Mouse (Mus musculus) thymus, postnatal 10 days (tissue): Measurements from ENCODE around the gene Gjd3.

ENCODE experiments used
- DNase-seq, 2 experiments: peaks; one replicate each; pipeline ENCODE4 v3.0.0; 2021; ENCODE audit warnings: low spot score in 2 of 2

The Gjd3 gene

GRCm38 (mm10) chr11:98963191-98964021 is 19.4 kb downstream of the Gjd3 start:
- DNase-seq, result peak; percentile 75 to 79

- peak in 1 of 2 experiments; percentile 5 for DNase-seq
Observed at GRCm38 (mm10) chr11:98962421-98963095, 20.3 kb downstream of the Gjd3 start.

DNA sequence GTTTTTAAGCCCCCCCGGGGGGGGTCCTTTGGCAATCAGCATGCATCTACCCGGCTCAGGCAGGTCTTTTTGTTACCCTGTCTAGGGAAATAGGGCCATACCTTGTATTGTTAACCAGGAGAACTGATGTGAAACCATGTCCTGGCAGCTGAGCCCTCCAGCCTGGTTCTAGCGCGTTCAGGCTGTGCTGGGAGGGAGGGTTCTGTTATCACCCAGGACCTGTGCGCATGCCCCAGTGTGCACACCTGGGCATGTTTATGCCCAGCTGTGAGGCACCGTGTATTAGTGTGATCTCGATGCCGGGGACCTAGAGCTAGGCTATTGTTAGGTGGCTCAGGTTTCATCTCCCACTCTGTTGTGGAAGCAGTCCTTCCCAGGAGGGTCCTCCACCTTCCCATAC is 21.1 kb downstream of the Gjd3 start:
- peak; percentile 52 to 61 for DNase-seq

- DNase-seq, result peak in 1 of 2 experiments; percentile 19
Observed at GRCm38 (mm10) chr11:98961051-98961592, 21.7 kb downstream of the Gjd3 start.

DNA sequence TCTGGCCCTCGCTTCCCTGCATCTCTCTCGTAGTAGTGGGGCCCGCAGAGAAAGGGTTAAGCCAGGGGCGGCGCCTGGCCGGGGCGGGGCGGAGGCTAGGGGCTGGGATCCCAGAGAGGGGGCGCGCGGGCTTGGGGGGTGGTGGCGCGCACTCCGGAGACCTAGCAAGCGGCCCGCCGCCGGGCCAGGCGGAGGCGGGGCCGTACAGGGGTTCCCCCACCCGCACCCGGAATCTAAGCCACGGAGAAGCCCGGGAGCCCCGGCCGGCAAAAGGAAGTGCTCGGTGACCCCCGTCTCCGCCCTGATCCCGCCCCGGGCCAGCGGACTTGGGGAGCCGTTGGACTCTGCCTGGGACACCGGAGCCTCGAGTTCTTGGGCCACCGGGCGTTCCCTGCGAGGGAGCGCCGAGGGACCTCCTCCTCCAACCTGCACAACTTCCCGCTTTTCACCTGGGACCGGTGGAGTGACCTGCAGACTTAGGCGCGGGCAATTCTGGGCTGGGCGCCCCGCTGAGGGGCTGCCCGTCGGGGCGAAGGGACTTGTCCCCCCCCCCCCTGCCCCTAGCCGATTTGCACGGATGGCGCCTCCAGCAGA is 22.4 kb downstream of the Gjd3 start:
- DNase-seq, result peak; percentile 83 to 86

GRCm38 (mm10) chr11:98959437-98960312 is 23.1 kb downstream of the Gjd3 start:
- peak; percentile 78 to 80 for DNase-seq

DNA sequence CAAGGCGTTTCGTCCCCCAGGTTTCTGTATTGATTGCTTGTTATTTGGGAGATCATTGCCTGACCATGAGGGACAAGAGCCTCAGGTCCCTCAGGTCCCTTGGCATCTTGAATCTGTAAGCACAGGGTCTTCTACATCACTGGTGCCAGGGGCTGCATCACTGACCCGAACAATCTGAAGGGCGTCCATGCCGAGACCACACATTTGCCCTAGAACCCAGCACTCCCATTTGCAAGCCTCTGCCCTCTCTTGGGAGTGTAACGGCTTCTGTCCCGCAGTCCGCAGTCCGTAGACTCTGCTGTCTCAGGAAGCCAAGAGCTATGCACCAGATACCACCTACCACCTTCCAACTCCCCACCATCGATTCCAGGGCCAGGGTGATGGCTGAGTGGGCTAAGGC is 26.5 kb downstream of the Gjd3 start:
- no peak for DNase-seq

DNA sequence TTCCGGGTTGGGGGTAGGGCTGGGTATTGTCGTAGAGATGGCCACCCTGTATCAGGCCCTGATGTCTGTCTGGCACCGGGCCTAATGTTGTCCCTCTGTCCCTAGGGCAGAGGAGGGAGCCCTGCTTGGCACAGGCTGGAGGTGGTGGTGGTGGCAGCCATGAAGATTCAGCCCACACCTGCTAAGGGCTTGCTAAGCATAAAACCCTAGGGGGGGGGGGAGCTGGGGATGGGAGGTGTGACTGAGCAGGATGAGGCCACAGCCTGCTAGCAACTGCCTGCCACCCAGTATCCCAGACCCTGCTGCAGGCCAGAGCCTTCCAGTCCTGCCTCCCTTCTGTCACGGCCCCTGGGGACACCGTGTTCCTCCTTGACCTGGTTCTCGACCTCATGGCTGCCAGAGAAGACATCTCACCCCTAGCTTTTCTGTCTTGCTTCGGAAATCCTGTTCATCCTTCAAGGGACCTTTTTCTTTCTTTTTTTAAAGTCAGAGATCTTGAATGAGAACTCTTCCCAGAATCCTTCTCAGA is 27.0 kb downstream of the Gjd3 start:
- no peak for DNase-seq

DNA sequence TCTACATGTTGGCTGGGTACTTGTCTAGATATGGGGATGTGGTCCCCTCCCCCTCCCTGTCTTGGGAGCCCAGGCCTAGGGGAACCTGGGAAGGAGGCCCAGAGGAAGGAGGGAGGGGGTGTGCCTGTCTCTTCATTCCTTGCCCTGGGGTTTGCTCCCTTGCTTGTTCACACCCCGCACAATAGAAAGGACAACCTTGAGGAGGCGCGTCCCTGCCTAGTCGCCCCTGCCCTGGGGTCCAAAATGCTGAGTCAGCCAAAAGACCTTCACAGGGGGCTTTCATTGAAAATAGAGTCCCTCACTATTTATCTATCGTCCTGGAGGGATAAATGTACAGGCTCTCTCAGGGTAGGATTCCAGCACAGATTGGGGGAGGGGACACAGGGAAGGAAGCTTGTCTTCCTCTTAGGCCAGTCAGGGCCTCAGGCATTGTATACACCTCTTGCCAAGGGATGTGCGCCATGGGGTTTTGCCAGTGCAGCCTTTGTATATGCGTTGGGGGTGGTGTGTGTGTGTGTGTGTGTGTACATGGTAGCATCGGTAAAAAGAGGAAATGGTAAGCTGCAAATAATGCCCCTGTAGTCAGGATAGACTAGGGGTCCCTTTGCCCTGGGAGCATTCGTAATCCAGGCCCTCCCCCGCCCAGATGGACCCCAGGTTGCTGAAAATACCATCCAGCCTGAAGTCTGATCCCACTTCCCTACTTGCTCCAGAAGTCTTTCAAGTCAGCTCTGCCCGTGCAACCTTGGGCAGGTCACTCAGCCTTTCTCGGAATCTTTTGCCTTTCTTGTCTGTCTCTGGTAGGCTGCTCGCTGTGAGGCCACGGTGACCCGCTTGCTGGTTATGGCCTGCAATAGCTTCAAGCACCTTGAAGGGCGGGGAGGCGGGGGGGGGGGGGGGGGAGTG is 27.8 kb downstream of the Gjd3 start:
- no peak for DNase-seq

- peak in 1 of 2 experiments; percentile 82 for DNase-seq
Observed at GRCm38 (mm10) chr11:98954373-98954772, 28.4 kb downstream of the Gjd3 start.

GRCm38 (mm10) chr11:98953835-98954320 is 28.9 kb downstream of the Gjd3 start:
- no peak for DNase-seq

DNA sequence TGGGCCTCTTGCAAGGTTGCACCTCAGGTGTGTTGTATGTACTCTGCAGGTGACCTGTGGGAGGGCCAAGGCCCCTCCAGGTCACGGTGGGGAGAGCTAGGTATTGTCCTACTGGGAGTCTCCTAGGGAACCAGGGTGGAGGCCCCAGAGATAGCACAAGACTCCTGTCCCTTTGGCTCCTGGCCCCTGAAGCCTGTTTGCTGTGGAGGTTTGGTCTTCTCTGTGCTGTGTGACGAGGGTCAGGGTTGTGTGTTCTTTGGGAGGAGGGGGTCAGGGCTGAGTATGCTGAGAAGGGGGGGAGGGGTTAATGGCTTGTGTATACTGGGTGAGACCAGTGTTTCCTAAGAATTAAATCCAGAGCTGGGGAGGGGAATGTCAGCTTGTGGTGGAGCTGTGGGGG is 29.5 kb downstream of the Gjd3 start:
- no peak for DNase-seq

DNA sequence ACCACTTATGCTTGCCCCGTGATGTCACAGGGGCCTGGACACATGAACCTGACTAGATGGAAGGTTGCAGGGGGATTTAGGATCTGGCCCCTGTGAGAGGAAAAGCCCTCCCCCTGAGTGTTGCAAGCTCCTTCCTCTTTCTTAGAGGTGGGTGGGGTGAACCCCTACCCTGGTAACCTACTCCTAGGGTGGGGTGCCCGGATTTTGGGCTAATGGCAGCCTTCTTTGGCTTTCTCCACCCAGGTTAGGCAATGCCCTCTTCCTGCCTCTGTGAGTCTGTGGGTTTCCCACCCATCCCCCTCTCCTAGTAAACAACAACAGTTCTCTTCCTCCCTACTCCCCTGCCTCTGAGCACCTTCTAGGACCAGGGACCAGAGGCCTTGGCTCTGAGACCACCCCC is 30.1 kb downstream of the Gjd3 start:
- no peak for DNase-seq

GRCm38 (mm10) chr11:98952111-98952510 is 30.7 kb downstream of the Gjd3 start:
- no peak for DNase-seq

- DNase-seq, result no peak
Observed at GRCm38 (mm10) chr11:98951026-98951906, 31.6 kb downstream of the Gjd3 start.

- no peak for DNase-seq
Observed at GRCm38 (mm10) chr11:98950484-98950883, 32.3 kb downstream of the Gjd3 start.

DNA sequence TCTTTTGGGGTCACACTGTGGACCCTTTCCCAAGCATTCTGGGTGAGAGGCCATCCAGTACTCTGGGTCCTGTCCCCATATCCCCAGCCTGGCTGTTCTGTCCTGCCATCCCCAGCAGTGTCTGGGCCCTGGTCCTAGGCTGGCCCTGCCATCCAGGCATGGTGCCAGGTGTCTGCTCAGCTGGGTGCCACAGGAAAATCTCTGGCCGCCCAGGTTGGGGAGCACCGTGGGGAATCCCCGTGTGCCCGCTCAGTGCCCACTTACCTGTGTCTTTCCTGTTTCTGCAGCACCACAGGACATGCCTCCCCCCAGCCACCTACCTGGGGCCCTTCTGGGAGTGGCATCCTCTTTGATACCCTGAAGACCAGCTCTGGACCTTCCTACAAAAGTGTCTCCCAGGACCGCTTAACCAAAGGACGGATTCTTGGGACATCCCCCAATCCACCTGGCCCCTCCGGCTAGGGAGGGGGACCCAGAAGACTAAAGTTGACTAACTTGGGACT is 32.8 kb downstream of the Gjd3 start:
- DNase-seq, result no peak

DNA sequence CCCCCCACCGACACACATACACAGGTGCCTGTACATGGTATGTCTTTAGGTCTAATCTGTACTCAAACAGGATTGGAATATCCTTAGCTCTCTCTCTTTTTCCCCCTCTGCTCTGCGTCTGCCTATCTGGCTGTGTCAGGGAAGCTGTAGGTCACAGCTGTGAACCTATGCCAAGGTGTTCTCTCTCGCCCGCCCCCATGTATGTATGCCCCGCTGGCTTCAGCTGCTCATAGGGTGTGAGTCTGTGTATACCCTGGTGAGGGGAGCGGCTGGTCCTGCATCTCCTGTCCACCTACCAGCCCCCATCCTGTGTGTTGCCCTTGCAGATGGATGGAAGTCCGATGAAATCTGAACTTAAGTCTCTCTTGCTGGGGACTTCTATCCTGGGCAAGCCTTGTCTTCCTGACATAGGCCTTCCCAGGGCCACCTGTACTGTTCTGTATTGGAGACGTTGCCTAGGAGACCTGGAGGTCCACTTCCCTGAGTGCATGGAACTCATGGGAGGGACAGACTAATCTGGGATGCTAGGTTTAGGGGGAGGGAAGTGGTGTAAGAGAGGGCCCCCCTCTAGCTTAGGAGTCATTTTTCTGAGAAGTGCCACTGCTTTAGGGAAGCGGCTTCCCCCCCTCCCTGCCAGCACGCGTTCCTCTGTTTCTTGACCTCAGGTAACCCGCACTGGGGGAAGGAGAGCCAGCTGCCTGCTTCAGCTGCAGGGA is 33.4 kb downstream of the Gjd3 start:
- DNase-seq, result no peak
